In genomic region chr7:80402651-80403321, GRCm38 (mm10) we compare ENCODE assay signal across 8 mouse cellular contexts. TPM values are rescaled to one million over a fixed set of nuclear protein-coding genes. Genes with fewer than 3 reads are reported as not detected.
A peak's percentile ranks its signal among the peaks of the same experiment; 100 is the strongest.
DNase-seq lines count a peak whose midpoint lies in the region; ATAC-seq lines count a peak whose summit lies in the region.

No protein-coding gene starts in this region.

- peak overlapping the region; percentile 89 for H3K27ac ChIP-seq in hindbrain, embryonic 16.5 days (ENCODE audit: low read depth, low read length)
- H3K27ac ChIP-seq in liver, embryonic 12.5 days = peak overlapping the region; percentile 79
- H3K27ac ChIP-seq in stomach, embryonic 14.5 days (ENCODE audit: low read length) = peak overlapping the region; percentile 81

- peak; percentile 78 for ATAC-seq in hindbrain, embryonic 16.5 days
- ATAC-seq in liver, embryonic 12.5 days = peak; percentile 70
- ATAC-seq in stomach, embryonic 14.5 days (ENCODE audit: insufficient number of reproducible peaks, insufficient read depth, low FRiP score, low read depth) = peak; percentile 53

- H3K9ac ChIP-seq in hindbrain, embryonic 16.5 days (ENCODE audit: low read depth, low read length) = peak overlapping the region; percentile 98
- H3K9ac ChIP-seq in liver, embryonic 12.5 days = peak overlapping the region; percentile 82
- H3K9ac ChIP-seq in stomach, embryonic 14.5 days (replicated peaks; ENCODE audit: low read depth, low read length) = peak overlapping the region; percentile 95

- no peaks in the 10 kb centered on the region for H3K27me3 ChIP-seq in hindbrain, embryonic 16.5 days (replicated peaks; ENCODE audit: control insufficient read depth, insufficient read depth, low read length)
- peaks cover 86% of the 10 kb centered on the region for H3K27me3 ChIP-seq in liver, embryonic 12.5 days (replicated peaks)
- H3K27me3 ChIP-seq in stomach, embryonic 14.5 days (ENCODE audit: control insufficient read depth, insufficient read depth, low read length) = no peaks in the 10 kb centered on the region

- no peaks in the 10 kb centered on the region for H3K9me3 ChIP-seq in hindbrain, embryonic 16.5 days (ENCODE audit: control insufficient read depth, low read length)
- H3K9me3 ChIP-seq in liver, embryonic 12.5 days (replicated peaks) = no peaks in the 10 kb centered on the region
- no peaks in the 10 kb centered on the region for H3K9me3 ChIP-seq in stomach, embryonic 14.5 days (ENCODE audit: control insufficient read depth, low read depth, low read length)

- H3K4me2 ChIP-seq in hindbrain, embryonic 16.5 days (ENCODE audit: low read length) = peak overlapping the region; percentile 96
- peak overlapping the region; percentile 98 for H3K4me2 ChIP-seq in liver, embryonic 12.5 days
- H3K4me2 ChIP-seq in stomach, embryonic 14.5 days (replicated peaks; ENCODE audit: low read depth, low read length) = peak overlapping the region; percentile 86

- H3K4me1 ChIP-seq in hindbrain, embryonic 16.5 days (ENCODE audit: control insufficient read depth, insufficient read depth, low read depth, low read length) = peaks cover 28% of the 10 kb centered on the region
- peaks cover 47% of the 10 kb centered on the region for H3K4me1 ChIP-seq in liver, embryonic 12.5 days
- peaks cover 21% of the 10 kb centered on the region for H3K4me1 ChIP-seq in stomach, embryonic 14.5 days (ENCODE audit: control insufficient read depth, insufficient read depth, low read length)

- WGBS in hindbrain, embryonic 16.5 days = under 1% methylated on average over 62 of the region's 92 CpGs
- WGBS in liver, embryonic 12.5 days (ENCODE audit: insufficient replicate concordance) = 1% methylated on average over 66 of the region's 92 CpGs
- WGBS in stomach, embryonic 14.5 days = 1% methylated on average over 60 of the region's 92 CpGs

- peak overlapping the region; percentile 95 for H3K4me3 ChIP-seq in hindbrain, embryonic 16.5 days (ENCODE audit: low read length)
- peak overlapping the region; percentile 76 for H3K4me3 ChIP-seq in liver, embryonic 12.5 days
- H3K4me3 ChIP-seq in stomach, embryonic 14.5 days (ENCODE audit: low read depth, low read length) = peak overlapping the region; percentile 85

- no peaks in the 10 kb centered on the region for H3K36me3 ChIP-seq in hindbrain, embryonic 16.5 days (ENCODE audit: control insufficient read depth, insufficient read depth, low read length)
- peaks cover 12% of the 10 kb centered on the region for H3K36me3 ChIP-seq in liver, embryonic 12.5 days
- peaks cover under 1% of the 10 kb centered on the region; the same call in 1 of the 2 replicates for H3K36me3 ChIP-seq in stomach, embryonic 14.5 days (ENCODE audit: control insufficient read depth, insufficient read depth, low read length)

- DNase-seq in layer of hippocampus, postnatal 10 days (ENCODE audit: low spot score in 2 of 2) = peak; percentile 48 to 76
- DNase-seq in layer of hippocampus, adult 9-11 months = no peak
- peak; percentile 63 for DNase-seq in cerebellum, adult 8-10 months
- DNase-seq in gastrocnemius, adult 18-20 months (ENCODE audit: low spot score) = peak; percentile 59
- peak; percentile 67 for DNase-seq in naive thymus-derived CD4-positive, alpha-beta T cell, adult 2 months (ENCODE audit: low read depth)

RNA-seq across cellular contexts. Expression of gene Furin, which starts 2.5 kb away (rescaled TPM):
- total RNA-seq in layer of hippocampus, postnatal 10 days (2021) = 10 to 100 TPM; 53.6 to 56.6 TPM
- 10 to 100 TPM; 52.8 to 53.9 TPM for total RNA-seq in gastrocnemius, adult 18-20 months (2021)
- polyA plus RNA-seq in hindbrain, embryonic 16.5 days (2015; fragmentation: Nextera tagmentation; extraction: Ambion mirVana) = 3.9 and 4.5 TPM in 2 replicates
- polyA plus RNA-seq in liver, embryonic 12.5 days (2016; fragmentation: Nextera tagmentation; extraction: Ambion mirVana) = 5.6 and 5.9 TPM in 2 replicates
- 10.8 and 12.4 TPM in 2 replicates for polyA plus RNA-seq in stomach, embryonic 14.5 days (2014; fragmentation: Nextera tagmentation; extraction: Ambion mirVana)

RNA-seq across cellular contexts. Expression of gene Fes, which starts 15.0 kb away (rescaled TPM):
- 10 to 100 TPM in 1 of 2 experiments, 1 to 10 TPM in 1; 5.2 to 10.6 TPM for total RNA-seq in layer of hippocampus, postnatal 10 days (2021)
- total RNA-seq in gastrocnemius, adult 18-20 months (2021) = 1 to 10 TPM; 2.0 to 3.5 TPM
- 3.8 and 4.9 TPM in 2 replicates for polyA plus RNA-seq in hindbrain, embryonic 16.5 days (2015; fragmentation: Nextera tagmentation; extraction: Ambion mirVana)
- 10.3 and 11.4 TPM in 2 replicates for polyA plus RNA-seq in liver, embryonic 12.5 days (2016; fragmentation: Nextera tagmentation; extraction: Ambion mirVana)
- polyA plus RNA-seq in stomach, embryonic 14.5 days (2014; fragmentation: Nextera tagmentation; extraction: Ambion mirVana) = 9.1 and 9.5 TPM in 2 replicates

RNA-seq across cellular contexts. Expression of gene Man2a2, which starts 31.6 kb away (rescaled TPM):
- 100 to 1,000 TPM; 106 to 115 TPM for total RNA-seq in layer of hippocampus, postnatal 10 days (2021)
- total RNA-seq in gastrocnemius, adult 18-20 months (2021) = 100 to 1,000 TPM; 132 to 136 TPM
- 20.7 and 24.4 TPM in 2 replicates for polyA plus RNA-seq in hindbrain, embryonic 16.5 days (2015; fragmentation: Nextera tagmentation; extraction: Ambion mirVana)
- polyA plus RNA-seq in liver, embryonic 12.5 days (2016; fragmentation: Nextera tagmentation; extraction: Ambion mirVana) = 5.8 and 6.5 TPM in 2 replicates
- 18.3 and 19.8 TPM in 2 replicates for polyA plus RNA-seq in stomach, embryonic 14.5 days (2014; fragmentation: Nextera tagmentation; extraction: Ambion mirVana)

RNA-seq across cellular contexts. Expression of gene Hddc3, which starts 59.9 kb away (rescaled TPM):
- 10 to 100 TPM; 37.2 to 44.9 TPM for total RNA-seq in layer of hippocampus, postnatal 10 days (2021)
- total RNA-seq in gastrocnemius, adult 18-20 months (2021) = 10 to 100 TPM; 28.8 to 31.7 TPM
- polyA plus RNA-seq in hindbrain, embryonic 16.5 days (2015; fragmentation: Nextera tagmentation; extraction: Ambion mirVana) = 21.3 and 26.7 TPM in 2 replicates
- polyA plus RNA-seq in liver, embryonic 12.5 days (2016; fragmentation: Nextera tagmentation; extraction: Ambion mirVana) = 5.1 and 6.8 TPM in 2 replicates
- polyA plus RNA-seq in stomach, embryonic 14.5 days (2014; fragmentation: Nextera tagmentation; extraction: Ambion mirVana) = 24.3 and 26.5 TPM in 2 replicates
